Mouse (Mus musculus) ES-CJ7 (cell line): Measurements from ENCODE around the gene Tmem234.

Source experiments
- DNase-seq: peaks from one replicate; pipeline ENCODE4 v3.0.0; 2011; ENCODE audit warnings: low read depth, low spot score

Tmem234 gene

DNA sequence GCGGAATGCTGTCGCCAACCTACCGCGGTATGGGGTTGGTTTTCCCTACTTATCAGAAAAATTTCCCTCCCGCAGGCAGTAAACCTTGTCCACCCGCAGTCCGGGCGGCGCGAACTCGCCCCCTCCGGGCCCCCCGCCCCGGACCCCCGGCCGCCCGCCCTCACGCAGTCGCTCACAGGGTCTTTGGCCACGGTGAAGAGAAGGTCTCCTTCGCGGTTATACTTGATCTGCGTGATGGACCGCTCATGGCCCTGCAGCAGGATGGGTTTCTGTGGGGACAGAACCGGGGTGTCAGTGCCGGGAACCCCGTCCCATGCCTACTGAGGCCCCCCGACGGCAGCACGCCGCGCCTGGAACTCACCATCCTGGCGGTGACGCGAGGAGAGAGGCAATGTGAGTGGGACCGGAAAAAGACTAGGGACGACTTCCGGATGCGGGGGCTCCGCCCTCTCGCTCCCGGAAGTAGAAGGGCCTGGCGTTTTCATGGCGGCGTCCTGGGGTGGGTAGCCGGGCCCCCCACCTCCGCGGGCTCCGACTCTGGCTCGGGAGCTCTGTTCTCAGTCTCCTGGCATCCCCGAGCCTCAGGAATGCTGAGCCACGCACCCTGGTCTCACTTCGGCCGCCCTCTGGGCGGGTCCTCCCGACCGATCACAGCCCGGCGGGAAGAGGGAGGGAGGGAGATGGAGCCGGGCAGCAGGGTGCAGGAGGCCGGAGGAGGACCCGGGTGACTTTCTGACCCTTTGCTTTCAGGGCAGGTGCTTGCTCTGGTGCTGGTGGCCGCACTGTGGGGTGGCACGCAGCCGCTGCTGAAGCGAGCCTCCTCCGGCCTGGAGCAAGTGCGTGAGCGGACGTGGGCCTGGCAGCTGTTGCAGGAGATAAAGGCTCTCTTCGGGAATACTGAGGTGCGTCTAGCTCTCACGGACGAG is at the start of gene Tmem234, which contains the start of gene Eif3i:
Gene Tmem234 (plus strand): TSS at position 436 of the 926 bp plus-strand sequence.
Gene Eif3i (minus strand): TSS at position 416 of the 926 bp plus-strand sequence.
- DNase-seq, result peak; percentile 83

DNA sequence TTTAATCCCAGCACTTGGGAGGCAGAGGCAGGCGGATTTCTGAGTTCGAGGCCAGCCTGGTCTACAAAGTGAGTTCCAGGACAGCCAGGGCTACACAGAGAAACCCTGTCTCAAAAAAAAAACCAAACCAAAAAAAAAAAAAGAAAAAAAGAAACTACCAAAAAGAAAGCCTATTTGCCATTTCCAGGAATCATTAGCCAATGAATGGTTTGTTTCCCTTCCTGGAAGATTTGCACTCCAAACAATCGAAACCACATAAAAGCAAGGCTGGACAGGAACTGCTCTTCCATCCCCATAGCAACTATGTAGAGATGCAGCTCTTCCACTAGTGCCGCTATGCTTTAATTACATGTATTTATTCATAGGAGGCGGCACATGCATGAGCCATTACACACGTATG is 46.0 kb upstream of the Tmem234 start:
- peak; percentile 29 for DNase-seq

DNA sequence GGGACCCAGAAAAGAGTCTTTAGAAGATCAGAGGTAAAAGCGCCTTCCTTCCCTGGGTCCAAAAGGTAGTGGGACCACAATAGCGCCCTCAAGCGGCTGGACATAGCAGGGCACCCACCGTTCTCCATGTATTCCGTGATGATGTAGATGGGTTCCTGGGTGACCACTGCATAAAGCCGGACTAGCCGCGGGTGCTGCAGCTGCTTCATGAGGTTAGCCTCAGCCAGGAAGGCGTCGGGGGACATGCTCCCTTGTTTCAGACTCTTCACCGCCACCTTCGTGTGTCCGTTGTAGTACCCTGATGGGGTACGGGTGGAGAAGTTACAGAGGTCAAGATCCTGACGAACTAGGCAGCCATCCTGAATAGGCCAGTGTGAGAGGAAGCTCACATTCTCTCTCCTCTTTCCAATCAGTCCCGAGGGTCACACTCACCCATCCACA is 45.0 kb upstream of the Tmem234 start:
- DNase-seq, result peak; percentile 87

DNA sequence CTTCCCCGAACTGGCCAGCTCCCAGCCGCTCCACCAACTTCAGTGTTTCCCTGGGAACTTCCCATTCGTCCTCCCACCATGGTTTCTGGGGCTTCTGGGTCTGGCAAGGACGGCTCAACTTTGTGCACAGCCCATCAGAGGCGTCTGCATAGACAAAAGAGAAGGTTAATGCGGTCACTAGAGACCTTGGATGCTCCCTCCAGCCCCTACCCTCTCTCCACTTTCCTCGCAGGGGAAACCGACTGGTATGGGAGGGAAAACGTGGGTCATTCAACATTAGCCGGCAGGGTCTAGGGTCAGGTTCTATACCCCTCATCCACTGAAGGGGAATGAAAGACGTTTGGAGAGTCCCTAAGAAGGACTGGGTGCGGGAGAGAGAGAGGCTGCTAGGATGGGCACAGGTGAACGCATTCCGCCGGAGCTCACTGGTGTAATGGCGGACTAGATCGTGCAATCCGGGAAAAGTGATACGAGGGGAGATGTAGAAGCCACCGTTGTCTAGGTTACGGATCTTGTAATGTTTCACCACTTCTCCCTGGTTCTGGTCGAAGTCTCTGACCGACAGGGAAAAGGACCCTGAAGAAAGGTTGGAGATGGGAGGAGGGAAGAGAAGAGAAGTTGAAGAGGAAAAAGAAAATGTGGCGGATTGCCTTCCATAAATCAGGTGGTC is 44.5 kb upstream of the Tmem234 start:
- no peak for DNase-seq

DNA sequence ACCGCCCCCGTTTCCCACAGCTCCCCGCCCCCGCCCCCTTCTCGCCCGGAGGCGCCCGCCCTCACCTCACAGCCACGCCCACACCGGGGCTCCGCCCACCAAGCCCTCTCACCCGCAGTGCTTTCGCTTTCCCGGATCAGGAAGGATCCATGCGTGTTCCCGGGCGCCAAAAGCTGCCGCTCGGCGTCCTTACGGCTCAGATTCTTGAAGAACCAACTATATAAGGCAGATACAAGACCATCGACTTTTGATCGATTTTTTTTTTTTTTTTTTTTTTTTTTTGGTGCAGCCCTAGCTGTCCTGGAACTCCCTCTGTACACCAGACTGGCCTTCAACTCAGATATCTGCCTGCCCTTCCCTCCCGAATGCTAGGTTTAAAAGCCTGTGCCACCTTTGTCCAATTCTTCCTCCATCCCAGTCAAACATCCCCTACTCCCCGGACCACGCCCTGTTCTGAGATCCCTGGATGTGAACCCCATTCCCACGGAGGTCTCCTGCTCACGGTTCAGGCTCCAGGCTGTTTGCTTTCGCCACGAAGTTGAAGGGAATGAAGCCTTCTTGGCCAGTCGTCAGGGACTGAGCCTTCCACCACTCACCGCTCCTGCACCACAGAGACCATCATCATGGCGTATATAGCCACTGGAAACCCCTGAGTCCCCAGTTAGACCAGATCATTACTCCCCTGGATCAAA is 43.8 kb upstream of the Tmem234 start:
- peak; percentile 95 for DNase-seq

DNA sequence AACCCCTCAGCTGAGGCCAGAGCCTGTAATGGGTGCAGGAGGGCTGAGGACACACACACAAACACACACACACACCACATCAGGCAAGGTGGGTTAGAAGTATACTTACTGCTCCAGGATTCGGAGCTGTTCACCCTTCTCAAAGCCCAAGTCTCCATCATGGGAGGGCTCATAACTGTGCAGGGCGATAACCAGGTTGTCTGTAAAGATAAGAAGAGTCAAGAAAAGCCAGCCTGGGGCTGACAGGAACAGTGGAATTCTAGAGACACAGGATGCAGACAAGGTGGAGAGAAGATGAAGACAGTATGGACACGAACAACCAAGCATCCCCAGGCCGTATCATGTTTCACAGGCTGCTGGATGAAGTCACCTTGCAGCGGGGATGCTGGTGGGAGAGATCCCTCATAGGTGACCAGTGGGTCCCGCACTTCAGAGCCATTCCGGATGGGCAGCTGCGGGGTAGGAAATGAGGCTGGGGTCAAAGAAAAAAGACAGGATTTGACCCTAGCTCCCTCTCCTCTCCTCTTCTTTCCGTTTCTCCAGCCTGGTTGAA is 43.1 kb upstream of the Tmem234 start:
- no peak for DNase-seq

DNA sequence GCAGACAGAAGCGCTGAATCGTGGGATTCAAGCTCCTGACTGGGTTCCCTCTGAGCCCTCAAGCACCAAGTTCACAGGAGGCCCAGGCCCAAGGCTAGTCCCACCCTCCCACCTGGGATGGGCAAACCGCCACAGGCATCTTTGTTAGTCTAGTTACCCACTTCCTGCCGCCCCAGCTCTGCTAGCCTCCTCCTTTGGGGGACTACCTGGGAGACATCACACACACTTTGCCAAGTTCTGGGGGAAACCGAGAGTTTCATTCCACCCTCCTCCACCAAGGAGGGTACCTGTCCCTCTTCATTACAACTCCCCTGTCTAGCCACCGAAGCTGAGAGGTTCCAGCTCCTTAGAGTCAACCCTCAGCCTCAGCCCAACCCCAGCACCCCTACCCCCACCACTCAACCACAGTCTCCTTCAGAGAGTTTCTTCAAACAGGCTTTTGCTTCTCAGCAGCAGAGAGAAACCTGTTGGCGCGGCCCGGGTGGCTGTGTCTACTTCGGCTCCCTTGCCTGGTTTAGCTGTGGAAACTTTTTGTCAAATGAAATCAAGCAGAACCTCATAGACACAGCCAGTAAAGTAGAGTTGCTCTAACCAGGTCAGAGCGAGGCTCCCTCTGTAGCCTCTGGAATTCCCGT is 42.0 kb upstream of the Tmem234 start:
- DNase-seq, result no peak

DNA sequence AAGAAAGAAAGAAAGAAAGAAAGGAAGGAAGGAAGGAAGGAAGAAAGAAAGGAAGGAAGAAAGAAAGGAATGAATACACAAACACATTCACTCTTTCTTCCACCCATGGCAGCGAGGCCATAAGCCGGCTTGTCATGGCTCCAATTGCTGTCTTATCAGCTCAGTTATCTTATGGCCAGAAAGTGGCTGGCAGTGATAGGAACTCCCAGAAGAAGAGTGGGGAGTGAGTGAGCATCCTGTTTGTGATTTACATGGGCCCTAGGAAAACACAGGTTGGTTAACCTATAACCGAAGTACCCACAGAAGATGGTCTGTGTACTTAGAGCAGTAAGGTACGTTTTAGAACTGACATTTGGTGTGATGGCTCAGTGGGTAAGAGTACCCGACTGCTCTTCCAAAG is 39.3 kb upstream of the Tmem234 start:
- no peak for DNase-seq

DNA sequence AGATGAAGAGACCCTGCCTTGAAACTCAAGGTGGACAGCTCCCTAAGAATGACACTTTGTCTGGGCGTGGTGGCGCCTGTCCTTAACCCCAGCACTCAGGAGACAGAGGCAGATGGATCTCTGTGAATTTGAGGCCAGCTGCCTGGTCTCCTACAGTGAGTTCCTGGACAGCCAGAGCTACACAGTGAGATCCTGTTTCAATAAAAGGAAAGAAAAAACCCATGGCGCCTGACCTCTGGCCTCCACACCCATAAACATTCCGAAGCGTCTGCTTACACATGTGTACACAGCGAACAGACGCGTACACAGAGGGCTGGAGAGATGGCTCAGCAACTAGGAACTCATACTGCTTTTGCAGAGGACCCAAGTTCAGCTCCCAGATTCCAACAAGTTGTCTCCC is 36.8 kb upstream of the Tmem234 start:
- no peak for DNase-seq

DNA sequence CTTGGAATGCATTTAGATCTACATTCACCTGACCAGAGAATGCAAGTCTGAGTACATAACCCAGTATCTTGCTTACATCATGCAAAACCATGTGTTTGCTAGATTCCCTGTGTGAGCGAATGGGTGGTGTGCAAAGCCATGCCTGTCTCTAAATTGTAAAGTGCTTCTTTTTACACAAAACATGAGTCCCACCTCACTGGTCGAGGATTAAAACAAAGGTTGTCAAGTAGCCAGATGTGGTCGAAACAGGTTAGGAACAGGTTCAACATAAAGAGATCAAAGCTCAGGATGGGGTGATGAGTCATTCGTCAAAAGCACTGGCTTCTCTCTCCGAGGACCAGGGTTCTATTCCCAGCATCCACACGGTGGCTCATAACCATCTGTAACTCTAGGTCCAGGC is 35.3 kb upstream of the Tmem234 start:
- DNase-seq, result no peak

DNA sequence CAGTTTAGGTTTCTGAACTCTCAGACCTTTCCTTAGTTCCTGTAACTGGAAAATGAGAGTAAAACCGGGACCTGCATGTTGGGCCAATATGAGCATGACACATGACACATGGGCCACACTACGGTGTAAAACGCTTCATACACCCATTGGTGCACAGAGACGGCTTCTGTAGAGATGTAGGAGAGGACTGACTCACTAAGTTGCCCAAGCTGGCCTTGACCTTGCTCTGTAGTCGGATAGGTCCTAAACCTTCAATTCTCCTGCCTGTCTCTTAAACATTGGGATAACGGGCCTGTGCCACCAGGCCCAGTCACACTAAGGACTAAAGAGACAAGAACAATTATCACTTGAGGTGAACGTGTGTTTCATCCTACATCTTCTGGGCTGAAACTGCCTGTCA is 32.1 kb upstream of the Tmem234 start:
- DNase-seq, result no peak

DNA sequence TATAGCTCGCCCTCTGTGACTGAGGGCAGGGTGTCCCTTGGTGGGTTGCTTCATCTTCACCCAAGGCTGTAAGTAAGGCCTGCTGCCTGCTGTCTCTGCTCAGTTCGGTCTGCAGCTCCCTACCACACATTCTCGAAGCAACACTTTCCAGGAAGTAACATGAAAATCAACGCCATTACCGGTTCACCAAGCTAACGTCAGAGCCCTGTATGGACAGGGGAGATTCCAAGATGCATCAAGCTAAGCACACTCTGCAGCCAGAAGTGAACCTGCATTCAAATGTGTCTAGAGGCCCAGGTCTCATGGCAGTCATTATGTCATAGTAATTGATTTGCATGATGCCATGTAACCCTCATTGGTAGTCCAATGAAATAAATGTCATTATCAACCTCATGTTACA is 30.4 kb upstream of the Tmem234 start:
- no peak for DNase-seq

DNA sequence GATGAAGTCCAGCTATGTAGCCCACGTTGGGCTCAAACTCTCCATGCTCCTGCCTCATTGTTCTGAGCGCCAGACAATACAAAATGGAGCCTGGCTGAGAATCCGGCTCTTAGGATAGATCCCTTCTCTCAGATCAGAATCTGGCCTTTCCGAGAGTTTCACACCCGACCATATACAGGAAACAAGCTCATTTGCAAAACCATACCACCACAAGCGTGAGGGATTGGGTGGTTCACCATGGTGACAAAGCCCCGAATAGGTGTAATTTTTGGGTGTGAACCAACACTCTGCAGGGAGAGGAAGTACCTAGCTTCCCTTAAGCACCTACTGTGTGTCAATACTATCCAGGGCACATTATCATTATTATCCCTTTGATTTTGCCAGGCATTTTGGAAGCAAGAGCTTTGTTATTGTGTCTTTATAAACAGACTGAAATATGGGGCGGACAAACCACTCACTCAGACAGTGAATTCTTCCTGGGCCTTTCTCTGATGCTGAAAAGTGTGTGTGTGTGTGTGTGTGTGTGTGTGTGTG is 28.9 kb upstream of the Tmem234 start:
- DNase-seq, result peak; percentile 41

DNA sequence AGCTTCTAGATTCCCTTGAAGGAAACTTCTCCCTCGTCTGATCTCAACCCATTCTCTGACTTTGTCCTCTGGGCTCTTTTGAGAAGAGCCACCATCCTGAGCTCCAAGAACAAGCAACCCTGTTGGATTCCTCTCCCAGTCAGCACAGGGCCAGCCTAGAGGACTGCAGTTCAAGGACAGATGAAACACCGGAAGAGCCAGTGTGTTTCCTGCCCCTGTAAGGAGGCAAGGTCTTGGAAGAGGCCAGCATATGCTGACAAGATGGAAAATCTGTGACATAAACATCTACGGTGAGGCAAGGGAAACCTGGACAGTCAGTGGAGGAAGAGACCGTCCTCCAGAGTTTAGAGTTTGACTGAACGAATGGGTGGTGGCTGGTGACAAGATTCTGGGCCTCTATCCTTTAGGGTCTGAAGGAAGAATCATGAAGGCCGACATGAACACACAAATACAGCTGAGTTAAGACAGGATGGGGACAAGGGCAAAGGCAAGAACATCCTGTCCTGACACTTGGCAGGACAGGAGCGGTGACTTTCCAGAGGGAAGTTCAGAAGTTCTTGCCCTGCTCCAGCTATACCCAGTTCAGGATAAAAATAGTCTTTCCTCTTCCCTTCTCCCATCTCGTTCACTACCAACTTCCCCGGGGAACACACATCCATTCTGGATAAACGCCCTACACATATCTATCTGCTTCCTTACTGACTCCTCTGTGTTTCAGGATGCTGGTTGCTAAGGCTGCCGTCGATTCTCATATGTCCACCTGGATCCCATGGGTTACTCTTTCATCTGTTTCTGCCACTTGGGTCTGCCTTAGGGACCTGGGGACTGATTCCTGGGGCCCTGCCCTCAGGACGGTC is 28.0 kb upstream of the Tmem234 start:
- no peak for DNase-seq

DNA sequence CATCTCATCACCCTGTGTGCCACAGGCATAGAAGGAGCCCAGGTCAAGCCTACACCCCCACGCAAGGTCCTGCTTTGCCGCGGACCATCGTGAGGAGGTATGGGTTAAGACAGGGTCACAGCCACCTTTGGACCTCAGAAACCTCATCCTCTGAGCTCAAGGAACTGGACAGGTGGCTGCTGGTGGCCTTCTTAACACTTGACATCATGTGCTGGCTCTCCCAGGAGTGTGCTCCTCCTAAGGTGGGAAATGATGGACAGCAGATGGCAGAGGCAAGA is 27.4 kb upstream of the Tmem234 start:
- DNase-seq, result no peak

DNA sequence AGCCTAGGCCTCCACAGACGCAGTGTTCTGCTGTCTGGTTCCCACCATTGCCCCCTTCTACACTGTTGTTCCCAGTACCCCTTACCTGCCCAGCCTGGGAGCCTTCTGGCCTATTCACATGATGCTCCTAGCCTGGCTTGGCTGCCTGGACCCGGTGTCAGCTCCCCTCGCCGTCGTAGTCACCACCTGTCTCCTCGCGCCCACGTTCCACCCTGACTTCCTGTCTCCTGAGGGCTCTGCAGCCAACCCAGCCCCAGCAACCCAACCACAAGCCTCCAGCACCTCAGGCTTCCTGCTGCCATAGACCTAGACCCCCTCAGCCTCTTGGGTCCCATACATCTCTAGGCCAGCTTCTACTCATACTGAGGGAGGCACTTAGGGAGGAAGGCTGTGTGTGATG is 27.0 kb upstream of the Tmem234 start, which contains the start of gene Lck:
Gene Lck (minus strand): TSS at position 212 of the 400 bp plus-strand sequence.
- DNase-seq, result no peak

DNA sequence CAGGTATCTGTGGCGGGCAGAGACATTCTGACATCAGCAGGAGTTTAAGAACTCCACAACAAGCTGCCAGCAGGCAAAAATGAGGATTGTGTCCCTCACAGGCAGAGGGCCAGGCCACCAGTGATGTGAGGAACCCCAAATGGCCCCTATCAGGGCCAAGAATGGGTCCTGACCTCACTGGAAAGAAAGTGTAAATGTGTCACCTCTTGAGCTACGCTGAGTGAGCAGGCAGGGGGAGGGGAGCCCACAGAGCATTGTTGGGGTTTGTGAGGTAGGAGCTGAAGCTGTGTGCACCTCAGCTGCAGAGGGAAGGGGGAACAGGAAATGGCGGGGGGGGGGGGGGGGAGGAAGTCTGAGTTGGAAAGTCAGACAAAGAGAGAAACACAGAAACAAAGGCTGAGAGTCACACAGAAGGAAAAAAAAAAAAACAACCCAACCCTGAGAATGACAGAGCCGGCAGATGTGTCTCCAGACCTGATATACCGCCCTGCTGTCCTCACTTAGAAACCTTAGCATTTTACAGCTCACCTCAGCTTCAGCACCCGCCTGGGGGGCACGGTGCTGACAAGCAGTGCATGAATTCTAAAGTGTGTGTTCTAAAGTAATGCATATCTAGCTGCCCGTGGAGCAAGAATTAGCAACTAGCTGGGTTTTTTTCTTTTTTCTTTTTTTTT is 25.2 kb upstream of the Tmem234 start:
- no peak for DNase-seq

DNA sequence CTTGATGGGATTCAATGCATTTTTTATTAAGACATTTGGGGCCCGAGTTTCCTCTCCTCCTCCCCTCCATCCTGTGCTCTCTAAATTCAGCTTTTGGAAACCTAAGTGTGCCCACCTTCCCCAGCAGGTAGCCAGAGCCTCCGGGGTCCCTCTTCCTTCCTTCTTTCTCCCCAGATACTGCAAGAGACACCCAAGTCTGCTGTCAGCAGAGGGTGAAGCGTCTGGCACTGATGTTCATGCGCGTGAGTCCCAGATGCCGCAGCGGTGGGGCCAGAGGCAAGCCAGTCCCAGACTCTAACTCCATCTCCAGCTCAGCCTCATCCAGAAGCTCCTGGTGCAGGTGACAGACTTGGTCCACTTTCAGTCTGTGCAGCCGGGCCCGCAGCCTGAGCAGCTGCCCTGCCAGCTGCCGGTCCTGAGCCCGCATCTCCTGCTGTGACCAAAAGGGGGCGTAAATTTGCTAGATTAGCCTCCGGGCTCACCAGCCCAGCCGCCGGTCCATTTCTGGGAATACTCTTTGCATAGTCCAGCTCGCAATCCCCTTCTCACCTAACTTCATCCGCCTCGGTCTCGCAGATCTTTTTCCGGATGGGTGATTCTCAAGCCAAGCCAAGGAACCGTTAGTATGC is 23.5 kb upstream of the Tmem234 start:
- peak; percentile 64 for DNase-seq

DNA sequence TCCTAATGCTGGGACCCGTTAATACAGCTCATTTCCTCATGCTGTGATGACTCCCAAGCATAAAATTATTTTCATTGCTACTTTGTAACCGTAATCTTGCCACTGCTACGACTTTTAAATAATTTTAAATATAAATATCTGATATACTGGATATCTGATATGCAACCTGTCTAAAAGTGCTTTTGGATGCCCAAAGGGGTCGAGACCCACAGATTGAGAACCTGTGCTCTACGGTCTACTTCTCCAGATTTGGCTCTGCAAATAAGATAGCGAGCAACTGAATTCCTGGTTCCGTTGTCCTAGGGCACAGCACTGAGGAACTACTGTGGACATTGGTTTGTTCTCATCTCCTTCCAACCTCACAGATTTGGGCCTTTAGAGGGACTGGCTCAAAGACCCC is 22.8 kb upstream of the Tmem234 start:
- DNase-seq, result no peak
